Mouse (Mus musculus): ENCODE measurements around the gene Inpp5a. TPM values are rescaled to one million over a fixed set of nuclear protein-coding genes. Genes with fewer than 3 reads are reported as not detected.

Inpp5a gene
- polyA plus RNA-seq, 1 experiment from 2014 or later = 4.1 TPM

GRCm38 (mm10) chr7:139467177-139467895 is 78.4 kb downstream of the Inpp5a start:
- Histone ChIP-seq H3K4me2 (no peak overlapping the region), H3K27me3 (no peaks in the 10 kb centered on the region), H3K4me1 (replicated peaks) (peaks cover 25% of the 10 kb centered on the region), H3K9ac (no peak overlapping the region), H3K36me3 (replicated peaks) (no peaks in the 10 kb centered on the region), H3K9me3 (replicated peaks) (no peaks in the 10 kb centered on the region), H3K4me3 (replicated peaks) (no peak overlapping the region), H3K27ac (replicated peaks) (0 out of 2 replicates have a peak overlapping the region, but pooled peaks have one; percentile 29)
- ATAC-seq (ENCODE audit: insufficient read depth) = 0 out of 2 replicates have a peak, but pooled peaks have one; percentile 23
- 37% methylated on average over 10 of the region's 10 CpGs for WGBS (ENCODE audit: insufficient replicate concordance)

- H3K27me3 ChIP-seq = no peaks in the 10 kb centered on the region
- H3K4me1 ChIP-seq (replicated peaks) = peaks cover 25% of the 10 kb centered on the region
- ATAC-seq (ENCODE audit: insufficient read depth) = no peak
- H3K9me3 ChIP-seq (replicated peaks) = no peaks in the 10 kb centered on the region
- 51% methylated on average over 4 of the region's 4 CpGs for WGBS (ENCODE audit: insufficient replicate concordance)
- no peak overlapping the region for H3K4me3 ChIP-seq (replicated peaks)
- H3K27ac ChIP-seq (replicated peaks) = 0 out of 2 replicates have a peak overlapping the region, but pooled peaks have one; percentile 29
- H3K36me3 ChIP-seq (replicated peaks) = no peaks in the 10 kb centered on the region
- no peak overlapping the region for H3K4me2 ChIP-seq
- no peak overlapping the region for H3K9ac ChIP-seq
Observed at GRCm38 (mm10) chr7:139467896-139468279, 79.0 kb downstream of the Inpp5a start.

GRCm38 (mm10) chr7:139468440-139468839 is 79.5 kb downstream of the Inpp5a start:
- Histone ChIP-seq H3K27me3 (no peaks in the 10 kb centered on the region), H3K4me3 (replicated peaks) (no peak overlapping the region), H3K36me3 (replicated peaks) (no peaks in the 10 kb centered on the region), H3K27ac (replicated peaks) (no peak overlapping the region), H3K9me3 (replicated peaks) (no peaks in the 10 kb centered on the region), H3K4me1 (replicated peaks) (peaks cover 25% of the 10 kb centered on the region), H3K9ac (no peak overlapping the region), H3K4me2 (no peak overlapping the region)
- ATAC-seq (ENCODE audit: insufficient read depth) = no peak
- 42% methylated on average over 2 of the region's 2 CpGs for WGBS (ENCODE audit: insufficient replicate concordance)

GRCm38 (mm10) chr7:139469457-139469856 is 80.5 kb downstream of the Inpp5a start:
- Histone ChIP-seq H3K27me3 (no peaks in the 10 kb centered on the region), H3K4me2 (no peak overlapping the region), H3K27ac (replicated peaks) (no peak overlapping the region), H3K9ac (no peak overlapping the region), H3K4me3 (replicated peaks) (no peak overlapping the region), H3K36me3 (replicated peaks) (no peaks in the 10 kb centered on the region), H3K9me3 (replicated peaks) (no peaks in the 10 kb centered on the region), H3K4me1 (replicated peaks) (peaks cover 25% of the 10 kb centered on the region)
- WGBS (ENCODE audit: insufficient replicate concordance) = 75% methylated on average over 4 of the region's 4 CpGs
- ATAC-seq (ENCODE audit: insufficient read depth) = no peak

- Histone ChIP-seq H3K9me3 (replicated peaks) (no peaks in the 10 kb centered on the region), H3K36me3 (replicated peaks) (no peaks in the 10 kb centered on the region), H3K27ac (replicated peaks) (no peak overlapping the region), H3K9ac (no peak overlapping the region), H3K4me3 (replicated peaks) (no peak overlapping the region), H3K4me2 (no peak overlapping the region), H3K27me3 (no peaks in the 10 kb centered on the region), H3K4me1 (replicated peaks) (peaks cover 23% of the 10 kb centered on the region)
- 55% methylated on average over 2 of the region's 2 CpGs for WGBS (ENCODE audit: insufficient replicate concordance)
- no peak for ATAC-seq (ENCODE audit: insufficient read depth)
Observed at GRCm38 (mm10) chr7:139470481-139470880, 81.6 kb downstream of the Inpp5a start.

- H3K4me3 ChIP-seq (replicated peaks) = no peak overlapping the region
- ATAC-seq (ENCODE audit: insufficient read depth) = no peak
- H3K36me3 ChIP-seq (replicated peaks) = no peaks in the 10 kb centered on the region
- no peaks in the 10 kb centered on the region for H3K9me3 ChIP-seq (replicated peaks)
- H3K27ac ChIP-seq (replicated peaks) = no peak overlapping the region; the same call in 1 of the 2 replicates
- H3K4me1 ChIP-seq (replicated peaks) = peaks cover 19% of the 10 kb centered on the region
- 58% methylated on average over 1 of the region's 1 CpGs for WGBS (ENCODE audit: insufficient replicate concordance)
- H3K4me2 ChIP-seq = no peak overlapping the region
- no peak overlapping the region for H3K9ac ChIP-seq
- no peaks in the 10 kb centered on the region for H3K27me3 ChIP-seq
Observed at GRCm38 (mm10) chr7:139472052-139472451, 83.1 kb downstream of the Inpp5a start.

GRCm38 (mm10) chr7:139472865-139473549 is 84.1 kb downstream of the Inpp5a start:
- ATAC-seq (ENCODE audit: insufficient read depth) = peak; percentile 48
- no peak overlapping the region for H3K27ac ChIP-seq (replicated peaks)
- no peaks in the 10 kb centered on the region for H3K36me3 ChIP-seq (replicated peaks)
- H3K9ac ChIP-seq = no peak overlapping the region
- no peak overlapping the region for H3K4me2 ChIP-seq
- H3K4me1 ChIP-seq (replicated peaks) = peaks cover 10% of the 10 kb centered on the region; the same call in 1 of the 2 replicates
- H3K27me3 ChIP-seq = no peaks in the 10 kb centered on the region
- H3K9me3 ChIP-seq (replicated peaks) = no peaks in the 10 kb centered on the region
- WGBS (ENCODE audit: insufficient replicate concordance) = 19% methylated on average over 7 of the region's 7 CpGs
- H3K4me3 ChIP-seq (replicated peaks) = no peak overlapping the region

GRCm38 (mm10) chr7:139475896-139476295 is 87.0 kb downstream of the Inpp5a start:
- 49% methylated on average over 4 of the region's 4 CpGs for WGBS (ENCODE audit: insufficient replicate concordance)
- Histone ChIP-seq H3K4me1 (replicated peaks) (0 out of 2 replicates have a peak, but pooled peaks cover 2% of the 10 kb centered on the region), H3K9me3 (replicated peaks) (no peaks in the 10 kb centered on the region), H3K4me2 (no peak overlapping the region), H3K36me3 (replicated peaks) (no peaks in the 10 kb centered on the region), H3K27ac (replicated peaks) (no peak overlapping the region), H3K4me3 (replicated peaks) (no peak overlapping the region), H3K27me3 (no peaks in the 10 kb centered on the region), H3K9ac (no peak overlapping the region)
- no peak for ATAC-seq (ENCODE audit: insufficient read depth)

- H3K27ac ChIP-seq (replicated peaks) = no peak overlapping the region
- no peak overlapping the region for H3K4me2 ChIP-seq
- H3K9ac ChIP-seq = no peak overlapping the region
- no peak for ATAC-seq (ENCODE audit: insufficient read depth)
- H3K9me3 ChIP-seq (replicated peaks) = no peaks in the 10 kb centered on the region
- H3K36me3 ChIP-seq (replicated peaks) = no peaks in the 10 kb centered on the region
- H3K27me3 ChIP-seq = no peaks in the 10 kb centered on the region
- 15% methylated on average over 2 of the region's 2 CpGs for WGBS (ENCODE audit: insufficient replicate concordance)
- H3K4me3 ChIP-seq (replicated peaks) = no peak overlapping the region
- H3K4me1 ChIP-seq (replicated peaks) = 0 out of 2 replicates have a peak, but pooled peaks cover 2% of the 10 kb centered on the region
Observed at GRCm38 (mm10) chr7:139476700-139477099, 87.8 kb downstream of the Inpp5a start.

- H3K9me3 ChIP-seq (replicated peaks) = no peaks in the 10 kb centered on the region
- 66% methylated on average over 3 of the region's 3 CpGs for WGBS (ENCODE audit: insufficient replicate concordance)
- no peak overlapping the region for H3K9ac ChIP-seq
- H3K36me3 ChIP-seq (replicated peaks) = no peaks in the 10 kb centered on the region
- H3K4me3 ChIP-seq (replicated peaks) = no peak overlapping the region
- H3K27me3 ChIP-seq = no peaks in the 10 kb centered on the region
- no peak for ATAC-seq (ENCODE audit: insufficient read depth)
- H3K27ac ChIP-seq (replicated peaks) = no peak overlapping the region
- 0 out of 2 replicates have a peak, but pooled peaks cover 2% of the 10 kb centered on the region for H3K4me1 ChIP-seq (replicated peaks)
- H3K4me2 ChIP-seq = no peak overlapping the region
Observed at GRCm38 (mm10) chr7:139477748-139478147, 88.8 kb downstream of the Inpp5a start.

GRCm38 (mm10) chr7:139479077-139479476 is 90.2 kb downstream of the Inpp5a start:
- no peak for ATAC-seq (ENCODE audit: insufficient read depth)
- H3K4me1 ChIP-seq (replicated peaks) = 0 out of 2 replicates have a peak, but pooled peaks cover 2% of the 10 kb centered on the region
- H3K9ac ChIP-seq = no peak overlapping the region
- no peak overlapping the region for H3K27ac ChIP-seq (replicated peaks)
- no peaks in the 10 kb centered on the region for H3K9me3 ChIP-seq (replicated peaks)
- H3K36me3 ChIP-seq (replicated peaks) = no peaks in the 10 kb centered on the region
- no peak overlapping the region for H3K4me2 ChIP-seq
- H3K4me3 ChIP-seq (replicated peaks) = no peak overlapping the region
- H3K27me3 ChIP-seq = no peaks in the 10 kb centered on the region
- 27% methylated on average over 1 of the region's 1 CpGs for WGBS (ENCODE audit: insufficient replicate concordance)

Data from liver, embryonic 15.5 days (tissue).